In genomic region chr2:146218161-146218691, GRCm38 (mm10) we compare ENCODE assay signal across 8 mouse cellular contexts. TPM values are rescaled to one million over a fixed set of nuclear protein-coding genes. Genes with fewer than 3 reads are reported as not detected.
DNase-seq lines count a peak whose midpoint lies in the region; ATAC-seq and TF ChIP-seq lines count a peak whose summit lies in the region.

No protein-coding gene starts in this region.

- no peaks in the 10 kb centered on the region for H3K36me3 ChIP-seq in embryonic facial prominence, embryonic 10.5 days (replicated peaks)
- no peaks in the 10 kb centered on the region for H3K36me3 ChIP-seq in hindbrain, embryonic 16.5 days (ENCODE audit: control insufficient read depth, insufficient read depth, low read length)
- no peaks in the 10 kb centered on the region for H3K36me3 ChIP-seq in midbrain, embryonic 16.5 days (ENCODE audit: control insufficient read depth, insufficient read depth, low read length)

- H3K27me3 ChIP-seq in embryonic facial prominence, embryonic 10.5 days (replicated peaks; ENCODE audit: low read depth, poor library complexity, severe bottlenecking), result peaks cover 92% of the 10 kb centered on the region
- H3K27me3 ChIP-seq in hindbrain, embryonic 16.5 days (replicated peaks; ENCODE audit: control insufficient read depth, insufficient read depth, low read length), result peaks cover 16% of the 10 kb centered on the region
- no peaks in the 10 kb centered on the region for H3K27me3 ChIP-seq in midbrain, embryonic 16.5 days (ENCODE audit: control insufficient read depth, insufficient read depth, low read depth, low read length)

- intact Hi-C loops in left cerebral cortex, adult 2 months (cut with DNase I), result loop anchor here (5.0 to 10.0 kb wide), 3 partner anchors 89 to 1819 kb away; no protein-coding TSS in a partner anchor
- intact Hi-C loops in left cerebral cortex, postnatal 14 days (cut with DNase I), result loop anchor here (10.0 kb wide), 1 partner anchor 263 kb away; no protein-coding TSS in a partner anchor

- H3K4me1 ChIP-seq in embryonic facial prominence, embryonic 10.5 days, result peaks cover 65% of the 10 kb centered on the region
- peaks cover 39% of the 10 kb centered on the region for H3K4me1 ChIP-seq in hindbrain, embryonic 16.5 days (ENCODE audit: control insufficient read depth, insufficient read depth, low read depth, low read length)
- H3K4me1 ChIP-seq in midbrain, embryonic 16.5 days (ENCODE audit: control insufficient read depth, insufficient read depth, low read length), result peaks cover 35% of the 10 kb centered on the region

- ATAC-seq in hindbrain, embryonic 16.5 days, result no peak
- ATAC-seq in midbrain, embryonic 16.5 days, result peak; percentile 7; the same call in 1 of the 2 replicates
- no peak for ATAC-seq in erythroblast, adult 5-6 weeks (replicated peaks; ENCODE audit: low FRiP score, poor library complexity, severe bottlenecking)

- DNase-seq in left cerebral cortex, adult 2 months (ENCODE audit: extremely low spot score in 1 of 2, low spot score in 2 of 2), result no peak
- DNase-seq in left cerebral cortex, postnatal 14 days (ENCODE audit: low spot score in 2 of 2), result no peak
- peak; percentile 72 for DNase-seq in embryonic facial prominence, embryonic 10.5 days (ENCODE audit: low spot score)
- no peak for DNase-seq in spleen, postnatal 14 days (ENCODE audit: low spot score in 2 of 2)
- no peak for DNase-seq in urinary bladder, postnatal 25 days (ENCODE audit: low spot score)

- WGBS in embryonic facial prominence, embryonic 10.5 days, result under 1% methylated on average over 40 of the region's 40 CpGs
- under 1% methylated on average over 40 of the region's 40 CpGs for WGBS in hindbrain, embryonic 16.5 days
- WGBS in midbrain, embryonic 16.5 days, result 2% methylated on average over 37 of the region's 40 CpGs

- H3K9ac ChIP-seq in hindbrain, embryonic 16.5 days (ENCODE audit: low read depth, low read length), result peak overlapping the region; percentile 43; the same call in 1 of the 2 replicates
- H3K9ac ChIP-seq in midbrain, embryonic 16.5 days (ENCODE audit: low read depth, low read length), result peak overlapping the region; percentile 49

- peak overlapping the region; percentile 53 for H3K4me2 ChIP-seq in hindbrain, embryonic 16.5 days (ENCODE audit: low read length)
- H3K4me2 ChIP-seq in midbrain, embryonic 16.5 days (ENCODE audit: low read length), result peak overlapping the region; percentile 53

- H3K27ac ChIP-seq in left cerebral cortex, adult 2 months, result no peak overlapping the region
- peak overlapping the region; percentile 72 for H3K27ac ChIP-seq in embryonic facial prominence, embryonic 10.5 days (replicated peaks)
- no peak overlapping the region; the same call in 1 of the 2 replicates for H3K27ac ChIP-seq in hindbrain, embryonic 16.5 days (ENCODE audit: low read depth, low read length)
- H3K27ac ChIP-seq in midbrain, embryonic 16.5 days (ENCODE audit: low read length), result peak overlapping the region; percentile 55

- no peaks in the 10 kb centered on the region for H3K9me3 ChIP-seq in embryonic facial prominence, embryonic 10.5 days
- no peaks in the 10 kb centered on the region for H3K9me3 ChIP-seq in hindbrain, embryonic 16.5 days (ENCODE audit: control insufficient read depth, low read length)
- no peaks in the 10 kb centered on the region for H3K9me3 ChIP-seq in midbrain, embryonic 16.5 days (replicated peaks; ENCODE audit: control insufficient read depth, low read length, poor library complexity, severe bottlenecking)

- peak overlapping the region; percentile 24; the same call in 1 of the 2 replicates for H3K4me3 ChIP-seq in left cerebral cortex, adult 2 months
- H3K4me3 ChIP-seq in embryonic facial prominence, embryonic 10.5 days, result peak overlapping the region; percentile 52
- H3K4me3 ChIP-seq in hindbrain, embryonic 16.5 days (ENCODE audit: low read length), result peak overlapping the region; percentile 29
- H3K4me3 ChIP-seq in midbrain, embryonic 16.5 days (ENCODE audit: low read depth, low read length), result peak overlapping the region; percentile 19

- no peak for TF ChIP-seq CTCF in left cerebral cortex, adult 2 months (IDR thresholded peaks at IDR 0.05)

RNA-seq across cellular contexts. Expression of gene Insm1, which starts 3.5 kb away (rescaled TPM):
- 1 to 10 TPM; 4.8 to 6.1 TPM for total RNA-seq in left cerebral cortex, adult 2 months (2021)
- 1 to 10 TPM; 4.0 to 4.2 TPM for total RNA-seq in left cerebral cortex, postnatal 14 days (2021)
- polyA plus RNA-seq in embryonic facial prominence, embryonic 10.5 days (2016; fragmentation: Nextera tagmentation; extraction: Ambion mirVana), result 1.5 and 1.9 TPM in 2 replicates
- polyA plus RNA-seq in hindbrain, embryonic 16.5 days (2015; fragmentation: Nextera tagmentation; extraction: Ambion mirVana), result 1.9 and 2.3 TPM in 2 replicates
- 2.7 TPM in 2 replicates for polyA plus RNA-seq in midbrain, embryonic 16.5 days (2015; fragmentation: Nextera tagmentation; extraction: Ambion mirVana)
- not detected in 2 replicates for total RNA-seq in erythroblast, adult 5-6 weeks (2015; ENCODE audit: low replicate concordance)
- not detected in 2 replicates for total RNA-seq in erythroblast, adult 5-6 weeks (2017; ENCODE audit: low replicate concordance)

Comparison
In these comparisons a context has a peak if more than half of its experiments do, and no peak if none do; other contexts are left out.
1. H3K27ac ChIP-seq: peak in embryonic facial prominence, embryonic 10.5 days (single experiment) and midbrain, embryonic 16.5 days (single experiment); none in left cerebral cortex, adult 2 months (single experiment) and hindbrain, embryonic 16.5 days (single experiment).
2. RNA of gene Insm1, which starts 3.5 kb away (total RNA-seq): 4.8 to 6.1 TPM in left cerebral cortex, adult 2 months and 4.0 to 4.2 TPM in left cerebral cortex, postnatal 14 days; not detected in erythroblast, adult 5-6 weeks; every median in the first group is over 4 times any median in the second.
3. Peak in every context shown above with its lines, with median percentiles within 50 percentile points of each other: H3K4me3 ChIP-seq.